Mouse (Mus musculus) limb, embryonic 12.5 days (tissue): ENCODE measurements around the gene 1700056E22Rik. TPM values are rescaled to one million over a fixed set of nuclear protein-coding genes. Genes with fewer than 3 reads are reported as not detected.

ENCODE experiments used
- ATAC-seq: fragments of 200-750 bp; cut with Nextera tagmentation; 2 replicates; pipeline ENCODE4 v1.8.0; 2017; ENCODE audit warnings: low read depth, moderate TSS enrichment; ENCODE audit not compliant: insufficient number of reproducible peaks, insufficient read depth, low FRiP score, low TSS enrichment
- H3K27ac ChIP-seq: fragments of 300-500 bp; sonication (generic); 2 replicates; pipeline ENCODE4 v1.5.1; 2016; ENCODE audit warnings: mild to moderate bottlenecking, moderate library complexity
- H3K27me3 ChIP-seq: fragments of 300-500 bp; sonication (generic); 2 replicates; pipeline ENCODE4 v1.6.1; 2016; ENCODE audit warnings: mild to moderate bottlenecking, moderate library complexity
- H3K36me3 ChIP-seq: fragments of 300-500 bp; sonication (generic); 2 replicates; pipeline ENCODE4 v1.6.1; 2016; ENCODE audit warnings: mild to moderate bottlenecking, moderate library complexity
- H3K4me1 ChIP-seq: fragments of 300-500 bp; sonication (generic); replicated peaks from 2 replicates; pipeline ENCODE4 v1.6.1; 2016
- H3K4me2 ChIP-seq: fragments of 300-500 bp; sonication (generic); 2 replicates; pipeline ENCODE4 v1.6.1; 2016; ENCODE audit warnings: mild to moderate bottlenecking, moderate library complexity
- H3K4me3 ChIP-seq: fragments of 300-500 bp; sonication (generic); replicated peaks from 2 replicates; pipeline ENCODE4 v1.5.1; 2016; ENCODE audit warnings: mild to moderate bottlenecking
- H3K9ac ChIP-seq: fragments of 300-500 bp; sonication (generic); replicated peaks from 2 replicates; pipeline ENCODE4 v1.6.1; 2016; ENCODE audit warnings: mild to moderate bottlenecking, moderate library complexity
- H3K9me3 ChIP-seq: fragments of 300-500 bp; sonication (generic); 2 replicates; pipeline ENCODE4 v1.6.1; 2016; ENCODE audit warnings: mild to moderate bottlenecking, moderate library complexity
- WGBS: fragments of 180-500 bp; shearing (Covaris S2); methylation state at CpG from one replicate; pipeline ENCODE4 v1.1.7; 2016; 5-methylcytosine and 5-hydroxymethylcytosine counted together
- polyA plus RNA-seq: library from polyadenylated mRNA; unstranded; fragments of >200 nt; fragmentation: Nextera tagmentation; extraction: Ambion mirVana; gene quantifications from 2 replicates; pipeline ENCODE4 v1.2.1, GENCODE M21; 2016

Gene 1700056E22Rik
- polyA plus RNA-seq, result 0.73 and 1.3 TPM in 2 replicates

GRCm38 (mm10) chr1:184034011-184034557 lies at the start of gene 1700056E22Rik:
1700056E22Rik (minus strand) TSS chr1:184034301.
- WGBS, result under 1% methylated on average over 38 of the region's 38 CpGs

DNA sequence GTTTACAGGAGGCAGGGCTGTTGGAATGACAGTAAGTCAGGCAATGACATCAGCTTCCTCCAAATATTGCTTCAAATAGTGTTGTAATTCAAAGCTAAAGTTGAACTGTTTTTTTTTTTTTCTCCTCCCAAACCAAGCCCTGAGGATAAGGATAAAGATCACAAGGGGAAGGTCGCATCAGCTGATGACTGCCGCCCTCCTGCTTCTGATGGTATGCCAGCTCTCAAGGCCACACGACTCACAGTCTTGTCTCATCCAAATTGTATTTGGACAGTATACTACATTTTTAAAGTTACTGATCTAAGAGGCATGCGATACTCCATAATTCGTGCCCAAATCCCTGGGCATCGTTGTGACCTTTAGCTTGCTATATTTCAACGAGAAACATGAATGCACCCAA lies 49.1 kb upstream of the 1700056E22Rik start:
- H3K27ac ChIP-seq, result no peak overlapping the region
- no peak for ATAC-seq
- no peaks in the 10 kb centered on the region for H3K36me3 ChIP-seq
- H3K9ac ChIP-seq, result no peak overlapping the region
- WGBS, result 87% methylated on average over 7 of the region's 7 CpGs
- H3K4me3 ChIP-seq, result no peak overlapping the region
- no peaks in the 10 kb centered on the region for H3K9me3 ChIP-seq
- H3K27me3 ChIP-seq, result no peaks in the 10 kb centered on the region
- no peaks in the 10 kb centered on the region for H3K4me1 ChIP-seq
- H3K4me2 ChIP-seq, result no peak overlapping the region

More at GRCm38 (mm10) chr1:184034011-184034557, at the start of gene 1700056E22Rik:
- Histone ChIP-seq H3K4me1 (peaks cover 17% of the 10 kb centered on the region), H3K27ac (peak within 1 kb of the TSS; percentile 97), H3K27me3 (peaks cover 15% of the 10 kb centered on the region), H3K9ac (peak within 1 kb of the TSS; percentile 86), H3K36me3 (peaks cover 6% of the 10 kb centered on the region; the same call in 1 of the 2 replicates), H3K9me3 (no peaks in the 10 kb centered on the region), H3K4me2 (peak within 1 kb of the TSS; percentile 84), H3K4me3 (peak within 1 kb of the TSS; percentile 74)
- ATAC-seq, result peak; percentile 99

GRCm38 (mm10) chr1:184082661-184083060 lies 48.6 kb upstream of the 1700056E22Rik start:
- H3K4me2 ChIP-seq, result no peak overlapping the region
- no peaks in the 10 kb centered on the region for H3K4me1 ChIP-seq
- no peak overlapping the region for H3K27ac ChIP-seq
- 77% methylated on average over 3 of the region's 3 CpGs for WGBS
- H3K4me3 ChIP-seq, result no peak overlapping the region
- no peak for ATAC-seq
- H3K36me3 ChIP-seq, result no peaks in the 10 kb centered on the region
- no peaks in the 10 kb centered on the region for H3K27me3 ChIP-seq
- H3K9ac ChIP-seq, result no peak overlapping the region
- H3K9me3 ChIP-seq, result no peaks in the 10 kb centered on the region

GRCm38 (mm10) chr1:184079304-184079703 lies 45.2 kb upstream of the 1700056E22Rik start:
- no peak for ATAC-seq
- no peak overlapping the region for H3K4me2 ChIP-seq

DNA sequence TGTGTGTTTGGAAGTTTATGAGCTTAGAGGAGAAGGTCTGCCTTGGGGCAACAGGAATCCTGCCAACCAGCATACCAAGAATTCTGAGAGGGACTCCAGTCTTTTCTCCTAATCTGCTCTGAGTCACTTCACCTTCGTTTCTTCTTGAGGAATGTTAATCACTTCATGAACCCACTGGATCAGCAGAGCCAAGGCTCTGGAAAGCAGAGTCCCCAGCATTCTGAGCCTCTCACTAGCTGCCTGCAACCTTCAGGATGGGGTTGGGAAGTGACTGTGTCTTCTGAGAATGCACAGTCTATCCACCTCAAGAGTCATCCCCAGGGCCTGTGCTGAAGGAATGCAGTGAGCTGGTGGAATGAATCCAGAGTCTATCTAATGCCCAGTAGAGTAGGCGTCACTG lies 42.7 kb upstream of the 1700056E22Rik start:
- no peaks in the 10 kb centered on the region for H3K27me3 ChIP-seq
- no peak for ATAC-seq
- no peaks in the 10 kb centered on the region for H3K9me3 ChIP-seq
- 53% methylated on average over 2 of the region's 2 CpGs for WGBS
- H3K4me2 ChIP-seq, result no peak overlapping the region
- no peak overlapping the region for H3K27ac ChIP-seq
- H3K4me3 ChIP-seq, result no peak overlapping the region
- no peaks in the 10 kb centered on the region for H3K4me1 ChIP-seq
- H3K9ac ChIP-seq, result no peak overlapping the region
- H3K36me3 ChIP-seq, result no peaks in the 10 kb centered on the region

More at GRCm38 (mm10) chr1:184079304-184079703, 45.2 kb upstream of the 1700056E22Rik start:
- Histone ChIP-seq H3K4me3 (no peak overlapping the region), H3K27me3 (no peaks in the 10 kb centered on the region), H3K4me1 (no peaks in the 10 kb centered on the region), H3K36me3 (no peaks in the 10 kb centered on the region), H3K9me3 (no peaks in the 10 kb centered on the region), H3K9ac (no peak overlapping the region), H3K27ac (no peak overlapping the region)
- 93% methylated on average over 3 of the region's 3 CpGs for WGBS

GRCm38 (mm10) chr1:184076065-184076464 lies 42.0 kb upstream of the 1700056E22Rik start:
- H3K27ac ChIP-seq, result no peak overlapping the region
- no peaks in the 10 kb centered on the region for H3K9me3 ChIP-seq
- H3K4me1 ChIP-seq, result no peaks in the 10 kb centered on the region
- no peak overlapping the region for H3K4me2 ChIP-seq
- no peak overlapping the region for H3K4me3 ChIP-seq
- H3K9ac ChIP-seq, result no peak overlapping the region
- no peak for ATAC-seq
- WGBS, result 89% methylated on average over 6 of the region's 6 CpGs
- H3K27me3 ChIP-seq, result no peaks in the 10 kb centered on the region
- no peaks in the 10 kb centered on the region for H3K36me3 ChIP-seq

GRCm38 (mm10) chr1:184068971-184069370 lies 34.9 kb upstream of the 1700056E22Rik start:
- H3K27ac ChIP-seq, result no peak overlapping the region
- 95% methylated on average over 12 of the region's 12 CpGs for WGBS
- H3K4me3 ChIP-seq, result no peak overlapping the region
- no peaks in the 10 kb centered on the region for H3K4me1 ChIP-seq
- no peaks in the 10 kb centered on the region for H3K9me3 ChIP-seq
- H3K9ac ChIP-seq, result no peak overlapping the region
- ATAC-seq, result no peak
- H3K4me2 ChIP-seq, result no peak overlapping the region
- no peaks in the 10 kb centered on the region for H3K27me3 ChIP-seq
- H3K36me3 ChIP-seq, result peaks cover 14% of the 10 kb centered on the region; the same call in 1 of the 2 replicates

GRCm38 (mm10) chr1:184067704-184068558 lies 33.8 kb upstream of the 1700056E22Rik start:
- ATAC-seq, result no peak
- no peaks in the 10 kb centered on the region for H3K27me3 ChIP-seq
- H3K27ac ChIP-seq, result no peak overlapping the region
- no peak overlapping the region for H3K9ac ChIP-seq
- H3K4me2 ChIP-seq, result no peak overlapping the region
- H3K4me3 ChIP-seq, result no peak overlapping the region
- H3K36me3 ChIP-seq, result peaks cover 14% of the 10 kb centered on the region; the same call in 1 of the 2 replicates
- H3K4me1 ChIP-seq, result no peaks in the 10 kb centered on the region
- 92% methylated on average over 18 of the region's 18 CpGs for WGBS
- no peaks in the 10 kb centered on the region for H3K9me3 ChIP-seq

- no peak overlapping the region for H3K4me2 ChIP-seq
- H3K9ac ChIP-seq, result no peak overlapping the region
- no peak overlapping the region for H3K4me3 ChIP-seq
- H3K4me1 ChIP-seq, result no peaks in the 10 kb centered on the region
- peaks cover 14% of the 10 kb centered on the region; the same call in 1 of the 2 replicates for H3K36me3 ChIP-seq
- no peaks in the 10 kb centered on the region for H3K9me3 ChIP-seq
- no peaks in the 10 kb centered on the region for H3K27me3 ChIP-seq
- no peak for ATAC-seq
- WGBS, result 78% methylated on average over 11 of the region's 11 CpGs
- H3K27ac ChIP-seq, result no peak overlapping the region
These were observed 32.6 kb upstream of the 1700056E22Rik start for GRCm38 (mm10) chr1:184066460-184067287.

DNA sequence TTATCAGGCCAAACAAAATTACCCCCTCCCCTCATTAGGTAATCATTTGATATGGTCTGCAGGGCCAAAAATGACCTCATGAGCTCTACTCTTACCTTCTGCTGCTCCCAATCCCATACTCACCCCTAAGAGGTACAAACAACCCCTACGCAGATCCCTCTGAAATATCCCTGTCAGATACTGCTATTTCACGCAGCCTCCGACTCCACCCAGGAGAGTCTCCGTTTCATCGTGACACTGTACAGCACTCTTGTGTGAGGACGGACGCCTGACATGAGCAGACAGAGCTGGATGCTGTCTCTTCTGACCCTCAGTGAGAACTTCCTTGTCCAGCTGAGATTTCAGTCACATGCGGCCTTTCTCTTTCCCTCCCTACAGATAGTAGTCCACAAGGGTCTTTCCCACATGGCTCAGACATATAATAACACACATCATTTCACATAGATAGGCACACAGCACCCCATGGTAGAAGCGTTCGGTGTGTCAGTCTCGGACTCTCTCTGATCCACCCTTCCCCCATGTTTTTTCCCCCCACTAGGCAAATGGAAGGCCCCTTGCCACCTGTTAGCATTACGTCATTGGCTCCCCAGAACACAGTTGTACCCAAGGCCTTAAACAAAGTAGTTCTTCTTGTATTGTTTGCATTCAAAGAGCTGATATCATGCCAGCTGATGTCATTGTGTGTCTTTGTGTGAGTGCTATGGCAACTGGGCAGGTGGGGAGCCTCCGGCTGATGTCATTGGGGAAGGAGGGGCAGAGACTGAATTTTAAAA lies 31.7 kb upstream of the 1700056E22Rik start:
- Histone ChIP-seq H3K36me3 (peaks cover 14% of the 10 kb centered on the region; the same call in 1 of the 2 replicates), H3K4me1 (no peaks in the 10 kb centered on the region), H3K4me2 (no peak overlapping the region), H3K9ac (no peak overlapping the region), H3K4me3 (no peak overlapping the region), H3K27ac (no peak overlapping the region), H3K27me3 (no peaks in the 10 kb centered on the region), H3K9me3 (no peaks in the 10 kb centered on the region)
- no peak for ATAC-seq
- WGBS, result 91% methylated on average over 13 of the region's 13 CpGs
